30 mouse cellular contexts compared by ENCODE assay signal in genomic region chr4:152067280-152067679, GRCm38 (mm10). TPM values are rescaled to one million over a fixed set of nuclear protein-coding genes. Genes with fewer than 3 reads are reported as not detected.
DNase-seq lines count a peak whose midpoint lies in the region; ATAC-seq and TF ChIP-seq lines count a peak whose summit lies in the region.
"Had no signal": no experiment of that assay in that cellular context is flagged by ENCODE, and none has a peak within 500 bp of the region (broad histone marks: within the 10 kb centered on the region; RNA-seq: fewer than 3 reads in every experiment).

No protein-coding gene starts in this region.

- DNase-seq in liver, embryonic 13.5 days = no peak
- no peak for DNase-seq in liver
- DNase-seq in G1E (ENCODE audit: low spot score) = no peak
- DNase-seq: adrenal gland, postnatal 36 days; cerebellum, adult 18-20 months; cerebellum, postnatal 10 days; forebrain, postnatal 0 days; gastrocnemius, postnatal 10 days; kidney, adult 18-20 months; kidney, postnatal 36 days; lung, postnatal 36 days; retina, postnatal 1 day; right cerebral cortex, postnatal 14 days; thymus, postnatal 14 days had no signal

- ATAC-seq in hindbrain, embryonic 13.5 days (ENCODE audit: low FRiP score) = peak; percentile 46; the same call in 1 of the 2 replicates
- ATAC-seq in hindbrain, embryonic 16.5 days = no peak
- peak; percentile 35 for ATAC-seq in liver, embryonic 13.5 days (ENCODE audit: low read depth)
- ATAC-seq in G1E (ENCODE audit: extremely low read depth, insufficient number of reproducible peaks, low FRiP score, poor library complexity, severe bottlenecking) = no peak
- ATAC-seq in kidney, embryonic 16.5 days (ENCODE audit: low FRiP score, low TSS enrichment) = no peak
- ATAC-seq: CD4-positive, CD25-positive, alpha-beta regulatory T cell, adult 4 months; forebrain, postnatal 0 days had no signal

- H3K27ac ChIP-seq in hindbrain, embryonic 13.5 days = no peak overlapping the region
- no peak overlapping the region for H3K27ac ChIP-seq in hindbrain, embryonic 16.5 days (ENCODE audit: low read depth, low read length)
- no peak overlapping the region for H3K27ac ChIP-seq in liver, embryonic 13.5 days
- H3K27ac ChIP-seq in kidney, embryonic 16.5 days (ENCODE audit: low read length) = no peak overlapping the region
- H3K27ac ChIP-seq: embryonic facial prominence, embryonic 15.5 days; forebrain, embryonic 12.5 days; kidney, embryonic 15.5 days; layer of hippocampus, adult 2 months; limb, embryonic 13.5 days; stomach, embryonic 15.5 days had no signal

- peaks cover 7% of the 10 kb centered on the region; the same call in 1 of the 2 replicates for H3K36me3 ChIP-seq in hindbrain, embryonic 13.5 days
- H3K36me3 ChIP-seq in hindbrain, embryonic 16.5 days (ENCODE audit: control insufficient read depth, insufficient read depth, low read length) = no peaks in the 10 kb centered on the region
- no peaks in the 10 kb centered on the region for H3K36me3 ChIP-seq in liver, embryonic 13.5 days
- H3K36me3 ChIP-seq in G1E (replicated peaks) (peaks cover 10% of the 10 kb centered on the region), myocyte (ENCODE audit: control insufficient read depth, insufficient read depth) (no peaks in the 10 kb centered on the region)
- H3K36me3 ChIP-seq in kidney, embryonic 16.5 days (ENCODE audit: insufficient read depth, low read length) = no peaks in the 10 kb centered on the region
- H3K36me3 ChIP-seq: stomach, embryonic 15.5 days had no signal

- H3K9me3 ChIP-seq in hindbrain, embryonic 13.5 days = no peaks in the 10 kb centered on the region
- H3K9me3 ChIP-seq in hindbrain, embryonic 16.5 days (ENCODE audit: control insufficient read depth, low read length) = no peaks in the 10 kb centered on the region
- no peaks in the 10 kb centered on the region for H3K9me3 ChIP-seq in liver, embryonic 13.5 days (replicated peaks)
- H3K9me3 ChIP-seq in G1E (replicated peaks) = no peaks in the 10 kb centered on the region
- H3K9me3 ChIP-seq in kidney, embryonic 16.5 days (ENCODE audit: low read length) = no peaks in the 10 kb centered on the region
- H3K9me3 ChIP-seq: embryonic facial prominence, embryonic 15.5 days; forebrain, embryonic 12.5 days; kidney, embryonic 15.5 days; limb, embryonic 13.5 days; stomach, embryonic 15.5 days had no signal

- no peak overlapping the region for H3K4me2 ChIP-seq in hindbrain, embryonic 13.5 days
- H3K4me2 ChIP-seq in hindbrain, embryonic 16.5 days (ENCODE audit: low read length) = no peak overlapping the region
- no peak overlapping the region for H3K4me2 ChIP-seq in liver, embryonic 13.5 days
- peak overlapping the region; percentile 30 for H3K4me2 ChIP-seq in myocyte (ENCODE audit: low read depth)
- H3K4me2 ChIP-seq in kidney, embryonic 16.5 days (replicated peaks; ENCODE audit: low read depth, low read length) = no peak overlapping the region
- H3K4me2 ChIP-seq: embryonic facial prominence, embryonic 15.5 days; forebrain, embryonic 12.5 days; kidney, embryonic 15.5 days; limb, embryonic 13.5 days; stomach, embryonic 15.5 days had no signal

- no peaks in the 10 kb centered on the region for H3K27me3 ChIP-seq in hindbrain, embryonic 13.5 days
- H3K27me3 ChIP-seq in hindbrain, embryonic 16.5 days (replicated peaks; ENCODE audit: control insufficient read depth, insufficient read depth, low read length) = no peaks in the 10 kb centered on the region
- H3K27me3 ChIP-seq in liver, embryonic 13.5 days = peaks cover 6% of the 10 kb centered on the region; the same call in 1 of the 2 replicates
- peaks cover 33% of the 10 kb centered on the region for H3K27me3 ChIP-seq in G1E (ENCODE audit: insufficient read depth, low read length)
- no peaks in the 10 kb centered on the region for H3K27me3 ChIP-seq in myocyte (ENCODE audit: control insufficient read depth, insufficient read depth, insufficient read length)
- H3K27me3 ChIP-seq in kidney, embryonic 16.5 days (ENCODE audit: insufficient read depth, low read length) = no peaks in the 10 kb centered on the region
- H3K27me3 ChIP-seq: embryonic facial prominence, embryonic 15.5 days; forebrain, embryonic 12.5 days; kidney, embryonic 15.5 days; limb, embryonic 13.5 days; stomach, embryonic 15.5 days had no signal

- no peak overlapping the region for H3ac ChIP-seq in myocyte (ENCODE audit: control insufficient read depth, insufficient read length)

- no peaks in the 10 kb centered on the region for H3K79me2 ChIP-seq in myocyte (ENCODE audit: control insufficient read depth, insufficient read depth)

- H3K4me3 ChIP-seq in hindbrain, embryonic 13.5 days = no peak overlapping the region
- no peak overlapping the region for H3K4me3 ChIP-seq in hindbrain, embryonic 16.5 days (ENCODE audit: low read length)
- no peak overlapping the region for H3K4me3 ChIP-seq in liver, embryonic 13.5 days (replicated peaks)
- H3K4me3 ChIP-seq in G1E (ENCODE audit: low read depth, low read length) (peak overlapping the region; percentile 11; the same call in 1 of the 2 replicates), myocyte (no peak overlapping the region)
- no peak overlapping the region for H3K4me3 ChIP-seq in kidney, embryonic 16.5 days (ENCODE audit: low read length)
- H3K4me3 ChIP-seq: embryonic facial prominence, embryonic 15.5 days; forebrain, embryonic 12.5 days; kidney, embryonic 15.5 days; layer of hippocampus, adult 2 months; limb, embryonic 13.5 days; stomach, embryonic 15.5 days had no signal

- no peak overlapping the region for H3K9ac ChIP-seq in hindbrain, embryonic 13.5 days
- H3K9ac ChIP-seq in hindbrain, embryonic 16.5 days (ENCODE audit: low read depth, low read length) = no peak overlapping the region
- no peak overlapping the region for H3K9ac ChIP-seq in liver, embryonic 13.5 days
- no peak overlapping the region for H3K9ac ChIP-seq in kidney, embryonic 16.5 days (replicated peaks; ENCODE audit: low read length)
- H3K9ac ChIP-seq: embryonic facial prominence, embryonic 15.5 days; forebrain, embryonic 12.5 days; forebrain, postnatal 0 days; kidney, embryonic 15.5 days; limb, embryonic 13.5 days; stomach, embryonic 15.5 days had no signal

- TF ChIP-seq CTCF in G1E (IDR thresholded peaks at IDR 0.05; ENCODE audit: low read depth, low read length) = no peak

- peaks cover 11% of the 10 kb centered on the region for H3K4me1 ChIP-seq in hindbrain, embryonic 13.5 days (replicated peaks)
- H3K4me1 ChIP-seq in hindbrain, embryonic 16.5 days (ENCODE audit: control insufficient read depth, insufficient read depth, low read depth, low read length) = peaks cover 2% of the 10 kb centered on the region; the same call in 1 of the 2 replicates
- H3K4me1 ChIP-seq in liver, embryonic 13.5 days (replicated peaks) = peaks cover 27% of the 10 kb centered on the region
- peaks cover 10% of the 10 kb centered on the region for H3K4me1 ChIP-seq in G1E (ENCODE audit: insufficient read depth, low read depth, low read length)
- peaks cover 2% of the 10 kb centered on the region; the same call in 1 of the 2 replicates for H3K4me1 ChIP-seq in kidney, embryonic 16.5 days (ENCODE audit: insufficient read depth, low read length)

- no peak for TF ChIP-seq POLR2A in myocyte (IDR thresholded peaks at IDR 0.05; ENCODE audit: insufficient read length, low read depth)

RNA-seq across cellular contexts. Expression of gene Plekhg5, which starts 5.0 kb away (rescaled TPM):
- polyA plus RNA-seq in hindbrain, embryonic 13.5 days (2015; fragmentation: Nextera tagmentation; extraction: Ambion mirVana) = 10.2 and 10.9 TPM in 2 replicates
- 13.8 and 16.4 TPM in 2 replicates for polyA plus RNA-seq in hindbrain, embryonic 16.5 days (2015; fragmentation: Nextera tagmentation; extraction: Ambion mirVana)
- polyA plus RNA-seq in liver, embryonic 13.5 days (2015; fragmentation: Nextera tagmentation; extraction: Ambion mirVana) = 4.9 and 5.1 TPM in 2 replicates
- total RNA-seq in G1E (2014; fragmentation: Nextera tagmentation) = 0.87 and 3.9 TPM in 2 replicates
- 1.6 and 1.7 TPM in 2 replicates for total RNA-seq in G1E (2017)
- 4.0 and 4.1 TPM in 2 replicates for polyA plus RNA-seq in G1E (2012)
- 65.8 TPM for polyA plus RNA-seq in myocyte (2012; fragmentation: generic; extraction: Trizol)
- 25.5 and 28.1 TPM in 2 replicates for polyA plus RNA-seq in kidney, embryonic 16.5 days (2015; fragmentation: Nextera tagmentation; extraction: Ambion mirVana)

RNA-seq across cellular contexts. Expression of gene Nol9, which starts 28.2 kb away (rescaled TPM):
- polyA plus RNA-seq in hindbrain, embryonic 13.5 days (2015; fragmentation: Nextera tagmentation; extraction: Ambion mirVana) = 23.3 and 25.8 TPM in 2 replicates
- 18.7 and 23.0 TPM in 2 replicates for polyA plus RNA-seq in hindbrain, embryonic 16.5 days (2015; fragmentation: Nextera tagmentation; extraction: Ambion mirVana)
- 21.9 and 24.1 TPM in 2 replicates for polyA plus RNA-seq in liver, embryonic 13.5 days (2015; fragmentation: Nextera tagmentation; extraction: Ambion mirVana)
- total RNA-seq in G1E (2014; fragmentation: Nextera tagmentation) (47.5 and 58.2 TPM in 2 replicates), G1E (2017) (34.2 and 35.1 TPM in 2 replicates)
- polyA plus RNA-seq in G1E (2012) (63.5 and 96.9 TPM in 2 replicates), myocyte (2012; fragmentation: generic; extraction: Trizol) (28.5 TPM)
- polyA plus RNA-seq in kidney, embryonic 16.5 days (2015; fragmentation: Nextera tagmentation; extraction: Ambion mirVana) = 31.7 and 35.6 TPM in 2 replicates

RNA-seq across cellular contexts. Expression of gene Tas1r1, which starts 28.9 kb away (rescaled TPM):
- polyA plus RNA-seq in hindbrain, embryonic 13.5 days (2015; fragmentation: Nextera tagmentation; extraction: Ambion mirVana) = 1.5 and 1.6 TPM in 2 replicates
- polyA plus RNA-seq in hindbrain, embryonic 16.5 days (2015; fragmentation: Nextera tagmentation; extraction: Ambion mirVana) = 1.9 and 2.0 TPM in 2 replicates
- 0.07 TPM in 1 of 2 replicates, not detected in the other for polyA plus RNA-seq in liver, embryonic 13.5 days (2015; fragmentation: Nextera tagmentation; extraction: Ambion mirVana)
- total RNA-seq in G1E (2014; fragmentation: Nextera tagmentation) (0.24 TPM in 1 of 2 replicates, not detected in the other), G1E (2017) (0.06 and 0.27 TPM in 2 replicates)
- polyA plus RNA-seq in G1E (2012) (0.02 and 0.04 TPM in 2 replicates), myocyte (2012; fragmentation: generic; extraction: Trizol) (14.7 TPM)
- polyA plus RNA-seq in kidney, embryonic 16.5 days (2015; fragmentation: Nextera tagmentation; extraction: Ambion mirVana) = 0.50 and 0.63 TPM in 2 replicates
- total RNA-seq: adrenal gland, adult 18-20 months; adrenal gland, postnatal 36 days; heart, adult 8-10 months had no signal
- polyA plus RNA-seq: CD4-positive, CD25-positive, alpha-beta regulatory T cell, adult 4 months; small intestine, adult 2 months had no signal

RNA-seq across cellular contexts. Expression of gene Zbtb48, which starts 39.8 kb away (rescaled TPM):
- polyA plus RNA-seq in hindbrain, embryonic 13.5 days (2015; fragmentation: Nextera tagmentation; extraction: Ambion mirVana) = 17.1 and 19.6 TPM in 2 replicates
- 18.1 and 20.9 TPM in 2 replicates for polyA plus RNA-seq in hindbrain, embryonic 16.5 days (2015; fragmentation: Nextera tagmentation; extraction: Ambion mirVana)
- polyA plus RNA-seq in liver, embryonic 13.5 days (2015; fragmentation: Nextera tagmentation; extraction: Ambion mirVana) = 7.2 and 9.5 TPM in 2 replicates
- total RNA-seq in G1E (2014; fragmentation: Nextera tagmentation) (13.9 and 24.5 TPM in 2 replicates), G1E (2017) (9.3 and 9.8 TPM in 2 replicates)
- polyA plus RNA-seq in G1E (2012) (12.4 and 13.4 TPM in 2 replicates), myocyte (2012; fragmentation: generic; extraction: Trizol) (7.2 TPM)
- 25.3 and 26.0 TPM in 2 replicates for polyA plus RNA-seq in kidney, embryonic 16.5 days (2015; fragmentation: Nextera tagmentation; extraction: Ambion mirVana)

RNA-seq across cellular contexts. Expression of gene Tnfrsf25, which starts 48.5 kb away (rescaled TPM):
- polyA plus RNA-seq in hindbrain, embryonic 13.5 days (2015; fragmentation: Nextera tagmentation; extraction: Ambion mirVana) = 1.00 and 1.3 TPM in 2 replicates
- polyA plus RNA-seq in hindbrain, embryonic 16.5 days (2015; fragmentation: Nextera tagmentation; extraction: Ambion mirVana) = 0.80 and 1.1 TPM in 2 replicates
- 0.37 and 0.48 TPM in 2 replicates for polyA plus RNA-seq in liver, embryonic 13.5 days (2015; fragmentation: Nextera tagmentation; extraction: Ambion mirVana)
- not detected in 2 replicates for total RNA-seq in G1E (2014; fragmentation: Nextera tagmentation)
- 0.29 TPM in 1 of 2 replicates, not detected in the other for total RNA-seq in G1E (2017)
- not detected in 2 replicates for polyA plus RNA-seq in G1E (2012)
- 4.0 TPM for polyA plus RNA-seq in myocyte (2012; fragmentation: generic; extraction: Trizol)
- 1.9 and 3.0 TPM in 2 replicates for polyA plus RNA-seq in kidney, embryonic 16.5 days (2015; fragmentation: Nextera tagmentation; extraction: Ambion mirVana)
- total RNA-seq: common myeloid progenitor, adult 5-6 weeks; megakaryocyte-erythroid progenitor cell, adult 5-6 weeks had no signal

Comparison
In these comparisons a context has a peak if more than half of its experiments do, and no peak if none do; other contexts are left out.
1. ATAC-seq: peak in hindbrain, embryonic 13.5 days (single experiment) and liver, embryonic 13.5 days (single experiment); none in hindbrain, embryonic 16.5 days (single experiment), G1E (single experiment) and kidney, embryonic 16.5 days (single experiment).